Mouse (Mus musculus): Measurements from ENCODE around the gene Adam33. TPM values are rescaled to one million over a fixed set of nuclear protein-coding genes. Genes with fewer than 3 reads are reported as not detected.

Adam33 gene
- polyA plus RNA-seq, 1 experiment: 3.3 TPM

DNA sequence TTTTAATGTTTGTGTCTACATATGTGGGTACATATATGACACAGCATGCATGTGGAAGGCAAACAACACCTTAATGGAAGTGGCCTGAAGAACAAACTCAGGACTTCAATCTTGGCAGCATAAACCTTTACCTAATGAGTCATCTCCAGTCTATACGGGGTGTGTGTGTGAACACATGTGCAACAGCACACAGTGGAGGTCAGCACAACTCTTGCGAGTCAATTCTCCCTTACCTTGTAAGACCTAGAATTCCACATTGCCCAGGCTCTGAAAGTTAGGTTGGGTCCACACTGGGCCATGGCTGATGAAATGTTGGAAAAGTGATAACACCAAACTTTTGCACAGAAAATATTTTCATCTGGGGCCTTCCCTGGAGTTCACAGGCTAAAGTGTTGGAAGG is 33.1 kb downstream of the Adam33 start:
- 90% methylated on average over 2 of the region's 2 CpGs for WGBS
- Histone ChIP-seq H3K36me3 (ENCODE audit: control insufficient read depth, insufficient read depth, low read length) (no peaks in the 10 kb centered on the region; the same call in 1 of the 2 replicates), H3K27me3 (replicated peaks; ENCODE audit: control insufficient read depth, insufficient read depth, low read length) (no peaks in the 10 kb centered on the region), H3K4me1 (ENCODE audit: control insufficient read depth, insufficient read depth, low read length) (no peaks in the 10 kb centered on the region), H3K27ac (ENCODE audit: insufficient read depth, low read depth, low read length) (no peak overlapping the region), H3K4me3 (ENCODE audit: insufficient read depth, low read depth, low read length) (no peak overlapping the region)
- no peak for DNase-seq
- TF ChIP-seq POLR2A (IDR thresholded peaks at IDR 0.05; ENCODE audit: low read depth, low read length) (no peak), CTCF (conservative IDR thresholded peaks at IDR 0.05; ENCODE audit: insufficient read depth, insufficient read length, low read depth, low read length) (no peak)

DNA sequence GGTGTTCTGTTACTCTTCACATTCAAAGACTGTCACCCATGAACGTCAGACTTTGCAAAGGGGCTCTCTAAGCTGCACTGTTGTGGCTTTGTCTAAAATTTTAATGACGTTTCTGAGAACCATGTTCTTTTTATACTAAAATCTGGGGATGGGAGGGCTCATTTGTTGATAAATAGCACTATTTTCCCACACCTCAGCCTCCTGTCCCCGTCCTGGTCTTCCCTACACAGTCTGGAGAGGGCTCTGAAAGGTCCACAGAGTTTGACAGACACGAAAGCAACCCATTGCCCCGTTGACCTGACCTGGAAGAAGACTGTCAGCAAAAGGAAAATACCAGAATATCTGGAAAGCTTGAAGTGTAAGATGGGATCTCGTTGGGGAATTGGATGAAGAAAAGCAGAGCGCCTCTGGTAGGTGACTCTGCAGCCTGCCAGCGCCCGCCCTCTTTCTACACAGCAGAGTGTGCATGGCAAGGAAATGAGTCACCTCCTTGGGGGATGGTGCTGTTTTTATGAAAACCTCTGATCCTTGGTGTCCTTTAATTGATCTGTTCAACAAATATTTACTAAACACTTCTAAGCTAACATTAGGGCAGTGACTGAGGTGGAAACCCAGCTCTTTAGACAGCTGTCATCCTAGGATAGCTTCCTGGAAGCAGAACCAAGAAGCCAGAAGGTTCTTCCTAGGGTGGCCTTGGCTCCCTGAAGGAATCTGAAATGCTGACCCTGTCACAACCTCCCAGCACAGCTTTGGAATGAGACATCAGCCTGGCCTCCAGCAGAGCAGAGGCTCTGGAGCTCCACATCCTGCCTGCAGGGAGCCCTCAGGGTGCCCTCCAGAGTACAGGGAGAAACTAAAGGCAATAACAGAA is 34.3 kb downstream of the Adam33 start:
- Histone ChIP-seq H3K27ac (ENCODE audit: insufficient read depth, low read depth, low read length) (peak overlapping the region; percentile 64; the same call in 1 of the 2 replicates), H3K4me1 (ENCODE audit: control insufficient read depth, insufficient read depth, low read length) (no peaks in the 10 kb centered on the region), H3K4me3 (ENCODE audit: insufficient read depth, low read depth, low read length) (no peak overlapping the region), H3K27me3 (replicated peaks; ENCODE audit: control insufficient read depth, insufficient read depth, low read length) (no peaks in the 10 kb centered on the region), H3K36me3 (ENCODE audit: control insufficient read depth, insufficient read depth, low read length) (no peaks in the 10 kb centered on the region; the same call in 1 of the 2 replicates)
- 61% methylated on average over 9 of the region's 9 CpGs for WGBS
- peak; percentile 33 for DNase-seq
- no peak for TF ChIP-seq CTCF (conservative IDR thresholded peaks at IDR 0.05; ENCODE audit: insufficient read depth, insufficient read length, low read depth, low read length)
- TF ChIP-seq POLR2A (IDR thresholded peaks at IDR 0.05; ENCODE audit: low read depth, low read length): no peak

DNA sequence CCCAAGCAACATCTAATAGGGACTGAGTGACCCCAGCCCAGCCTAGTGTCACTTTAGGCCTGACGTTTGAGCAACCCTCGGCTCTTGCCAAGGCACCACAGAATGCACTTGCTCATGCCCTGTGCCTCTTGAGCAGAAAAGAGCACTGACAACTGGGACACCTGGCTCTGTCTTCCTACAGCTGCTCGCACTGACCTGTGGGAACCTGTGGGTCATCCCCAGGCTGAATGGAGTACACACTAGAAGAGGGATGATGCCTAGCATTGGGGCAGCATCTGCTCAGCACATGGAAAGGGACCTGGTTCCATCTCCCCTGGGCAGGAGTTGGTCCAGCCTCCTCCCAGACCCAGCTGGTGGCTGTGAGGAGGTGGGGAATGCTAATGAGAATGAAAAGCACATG is 36.7 kb downstream of the Adam33 start:
- no peak overlapping the region for H3K4me3 ChIP-seq (ENCODE audit: insufficient read depth, low read depth, low read length)
- H3K4me1 ChIP-seq (ENCODE audit: control insufficient read depth, insufficient read depth, low read length): no peaks in the 10 kb centered on the region
- 81% methylated on average over 3 of the region's 3 CpGs for WGBS
- no peak overlapping the region for H3K27ac ChIP-seq (ENCODE audit: insufficient read depth, low read depth, low read length)
- TF ChIP-seq POLR2A (IDR thresholded peaks at IDR 0.05; ENCODE audit: low read depth, low read length): no peak
- no peaks in the 10 kb centered on the region for H3K27me3 ChIP-seq (replicated peaks; ENCODE audit: control insufficient read depth, insufficient read depth, low read length)
- no peak for DNase-seq
- no peaks in the 10 kb centered on the region; the same call in 1 of the 2 replicates for H3K36me3 ChIP-seq (ENCODE audit: control insufficient read depth, insufficient read depth, low read length)

DNA sequence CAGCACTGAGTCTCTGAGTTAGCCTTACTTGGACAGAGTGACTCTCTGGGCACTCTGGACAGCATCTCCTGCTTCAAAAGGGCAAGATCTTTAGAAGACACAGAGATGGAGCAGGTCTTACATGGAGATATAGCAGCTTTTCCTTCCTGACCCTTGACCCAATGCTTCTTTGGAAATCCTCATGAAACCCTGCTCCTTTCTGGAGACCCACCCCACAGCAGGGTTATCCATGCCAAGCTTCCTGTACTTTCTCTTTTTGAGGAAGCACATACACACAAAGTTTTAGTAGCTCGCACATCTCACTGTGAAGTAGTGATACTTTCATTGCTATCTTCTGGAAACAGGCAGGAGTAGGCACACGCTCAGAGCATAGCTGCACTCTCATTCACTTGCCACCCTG is 38.4 kb downstream of the Adam33 start:
- DNase-seq: no peak
- H3K36me3 ChIP-seq (ENCODE audit: control insufficient read depth, insufficient read depth, low read length): peaks cover 3% of the 10 kb centered on the region; the same call in 1 of the 2 replicates
- H3K27ac ChIP-seq (ENCODE audit: insufficient read depth, low read depth, low read length): no peak overlapping the region
- H3K27me3 ChIP-seq (replicated peaks; ENCODE audit: control insufficient read depth, insufficient read depth, low read length): no peaks in the 10 kb centered on the region
- TF ChIP-seq POLR2A (IDR thresholded peaks at IDR 0.05; ENCODE audit: low read depth, low read length) (no peak), CTCF (conservative IDR thresholded peaks at IDR 0.05; ENCODE audit: insufficient read depth, insufficient read length, low read depth, low read length) (no peak)
- no peaks in the 10 kb centered on the region for H3K4me1 ChIP-seq (ENCODE audit: control insufficient read depth, insufficient read depth, low read length)
- H3K4me3 ChIP-seq (ENCODE audit: insufficient read depth, low read depth, low read length): no peak overlapping the region
- 89% methylated on average over 2 of the region's 2 CpGs for WGBS

DNA sequence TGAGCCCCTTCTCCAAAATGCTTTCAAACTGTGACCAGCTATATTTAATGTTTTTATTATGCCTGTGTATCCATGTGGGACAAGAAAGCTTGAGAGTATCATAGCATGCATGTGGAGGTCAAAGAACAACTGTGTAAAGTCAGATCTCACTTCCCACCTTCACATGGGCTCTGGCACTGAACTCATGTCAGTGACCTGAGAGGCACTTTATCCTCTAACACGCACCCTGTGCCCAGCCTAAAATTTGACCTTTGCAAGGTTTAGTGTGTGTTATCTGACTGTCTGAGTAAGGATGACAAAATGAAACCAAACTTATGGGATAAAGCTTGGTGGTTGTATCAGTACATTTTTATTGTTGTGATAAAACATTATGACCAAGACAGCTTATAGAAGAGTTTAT is 53.0 kb downstream of the Adam33 start:
- H3K36me3 ChIP-seq (ENCODE audit: control insufficient read depth, insufficient read depth, low read length): peaks cover 8% of the 10 kb centered on the region
- H3K4me1 ChIP-seq (ENCODE audit: control insufficient read depth, insufficient read depth, low read length): no peaks in the 10 kb centered on the region
- DNase-seq: no peak
- H3K27me3 ChIP-seq (replicated peaks; ENCODE audit: control insufficient read depth, insufficient read depth, low read length): no peaks in the 10 kb centered on the region
- no peak overlapping the region for H3K4me3 ChIP-seq (ENCODE audit: insufficient read depth, low read depth, low read length)
- H3K27ac ChIP-seq (ENCODE audit: insufficient read depth, low read depth, low read length): no peak overlapping the region
- TF ChIP-seq CTCF (conservative IDR thresholded peaks at IDR 0.05; ENCODE audit: insufficient read depth, insufficient read length, low read depth, low read length) (no peak), POLR2A (IDR thresholded peaks at IDR 0.05; ENCODE audit: low read depth, low read length) (no peak)
- WGBS: 77% methylated on average over 1 of the region's 1 CpGs

DNA sequence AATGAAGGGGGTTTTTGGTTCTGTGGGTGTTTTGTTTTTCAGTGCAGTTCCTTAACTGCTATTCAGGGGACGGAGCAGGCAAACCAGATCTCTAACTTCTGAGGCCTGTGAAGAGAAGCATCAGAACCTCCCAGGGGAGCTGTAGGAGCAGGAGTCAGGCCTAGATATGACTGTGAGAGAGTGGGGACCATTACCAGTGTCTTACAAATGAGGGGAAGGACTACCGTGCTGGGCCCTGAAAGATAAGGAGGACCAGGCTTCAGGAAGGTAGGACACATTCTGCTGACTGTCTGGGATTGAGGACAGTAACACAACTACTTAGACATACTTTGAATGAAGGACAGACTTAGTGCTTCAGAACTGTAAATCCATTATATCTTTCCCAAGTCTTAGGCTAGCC is 54.5 kb downstream of the Adam33 start:
- H3K36me3 ChIP-seq (ENCODE audit: control insufficient read depth, insufficient read depth, low read length): peaks cover 7% of the 10 kb centered on the region
- no peak for DNase-seq
- H3K4me1 ChIP-seq (ENCODE audit: control insufficient read depth, insufficient read depth, low read length): no peaks in the 10 kb centered on the region
- H3K27ac ChIP-seq (ENCODE audit: insufficient read depth, low read depth, low read length): no peak overlapping the region
- WGBS: 89% methylated on average over 2 of the region's 2 CpGs
- no peak overlapping the region for H3K4me3 ChIP-seq (ENCODE audit: insufficient read depth, low read depth, low read length)
- TF ChIP-seq CTCF (conservative IDR thresholded peaks at IDR 0.05; ENCODE audit: insufficient read depth, insufficient read length, low read depth, low read length) (no peak), POLR2A (IDR thresholded peaks at IDR 0.05; ENCODE audit: low read depth, low read length) (no peak)
- H3K27me3 ChIP-seq (replicated peaks; ENCODE audit: control insufficient read depth, insufficient read depth, low read length): no peaks in the 10 kb centered on the region

Other genes starting within 250 kb of the Adam33 start
- gene 4930402H24Rik, start 157.4 kb downstream of the Adam33 start, polyA plus RNA-seq (2012; rRNA removed): 70.2 and 91.4 TPM in 2 replicates
- gene Atrn, start 157.3 kb downstream of the Adam33 start, polyA plus RNA-seq (2012; rRNA removed): 14.5 and 14.9 TPM in 2 replicates
- 7.1 and 7.2 TPM in 2 replicates for gene Gfra4, start 20.7 kb downstream of the Adam33 start, polyA plus RNA-seq (2012; rRNA removed)
- 1.5 and 7.5 TPM in 2 replicates for gene Siglec1, start 23.0 kb upstream of the Adam33 start, polyA plus RNA-seq (2012; rRNA removed)
- gene Hspa12b, start 63.5 kb upstream of the Adam33 start, polyA plus RNA-seq (2012; rRNA removed): 7.8 and 8.4 TPM in 2 replicates
- gene Gm11037, start 69.7 kb upstream of the Adam33 start, polyA plus RNA-seq (2012; rRNA removed): not detected in 2 replicates
- 107 and 112 TPM in 2 replicates for gene 1700037H04Rik, start 96.3 kb upstream of the Adam33 start, polyA plus RNA-seq (2012; rRNA removed)
- gene Cenpb, start 116.3 kb upstream of the Adam33 start, polyA plus RNA-seq (2012; rRNA removed): 95.3 and 105 TPM in 2 replicates
- gene Cdc25b, start 123.1 kb upstream of the Adam33 start, polyA plus RNA-seq (2012; rRNA removed): 12.9 TPM in 2 replicates
- 4.6 and 5.2 TPM in 2 replicates for gene Spef1, start 123.5 kb upstream of the Adam33 start, polyA plus RNA-seq (2012; rRNA removed)
- gene Ap5s1, start 143.3 kb upstream of the Adam33 start, polyA plus RNA-seq (2012; rRNA removed): 48.5 and 51.6 TPM in 2 replicates
- gene Mavs, start 170.2 kb upstream of the Adam33 start, polyA plus RNA-seq (2012; rRNA removed): 119 and 142 TPM in 2 replicates
- 13.0 and 13.8 TPM in 2 replicates for gene Pank2, start 198.7 kb upstream of the Adam33 start, polyA plus RNA-seq (2012; rRNA removed)

Data from kidney, adult 2 months (tissue).